Mouse (Mus musculus) cerebellum, postnatal 25 days (tissue): ENCODE results near the gene Ppp2r2c.

Experiments used
- DNase-seq, 2 experiments: peaks; one replicate each; pipeline ENCODE4 v3.0.0; 2021; ENCODE audit warnings: mixed read lengths in 2 of 2

Ppp2r2c gene

DNA sequence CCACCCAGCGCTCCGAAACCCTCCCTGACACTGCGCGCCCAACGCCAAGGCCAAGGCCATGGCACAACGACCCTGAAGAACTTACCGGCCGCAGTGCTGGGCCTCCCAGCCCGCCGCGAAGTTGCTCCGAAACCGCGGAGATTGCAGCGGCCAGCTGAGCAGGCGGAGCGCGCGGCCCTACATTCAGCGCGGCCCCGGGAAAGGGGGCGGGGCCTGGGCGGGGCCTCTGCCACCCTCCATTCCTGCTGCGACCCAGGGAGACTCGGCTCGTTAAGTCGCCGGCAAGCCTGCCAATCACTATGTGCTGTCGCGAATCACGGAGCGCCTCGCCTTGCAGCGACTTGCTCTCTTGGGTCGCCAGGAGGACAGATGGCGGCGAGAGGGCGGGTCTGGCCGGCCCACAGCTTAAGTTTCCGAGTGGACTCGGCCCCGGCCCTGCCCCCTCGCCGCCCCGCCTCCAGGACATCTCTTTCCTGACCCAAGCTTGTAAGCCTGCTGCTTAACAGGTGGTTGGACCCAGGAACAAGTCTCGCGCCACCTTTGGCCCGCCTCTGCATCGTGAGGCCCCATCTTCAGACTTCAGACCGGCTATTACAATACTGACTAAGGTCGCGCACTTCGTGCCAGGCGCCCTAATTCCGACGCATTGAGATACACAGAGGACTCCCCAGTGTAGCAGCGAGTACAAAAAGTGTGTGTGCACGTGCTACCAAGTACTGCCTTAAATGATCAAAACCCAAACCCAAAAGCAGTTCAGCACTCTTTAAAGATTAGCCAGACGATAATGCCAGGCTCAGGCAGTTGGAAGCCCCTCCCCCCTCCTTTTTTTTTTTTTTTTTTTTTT lies 120.7 kb downstream of the Ppp2r2c start, which contains the start of gene Wfs1:
Wfs1 (minus strand) TSS at position 425 of the 844 bp plus-strand sequence.
- peak; percentile 94 to 97 for DNase-seq

DNA sequence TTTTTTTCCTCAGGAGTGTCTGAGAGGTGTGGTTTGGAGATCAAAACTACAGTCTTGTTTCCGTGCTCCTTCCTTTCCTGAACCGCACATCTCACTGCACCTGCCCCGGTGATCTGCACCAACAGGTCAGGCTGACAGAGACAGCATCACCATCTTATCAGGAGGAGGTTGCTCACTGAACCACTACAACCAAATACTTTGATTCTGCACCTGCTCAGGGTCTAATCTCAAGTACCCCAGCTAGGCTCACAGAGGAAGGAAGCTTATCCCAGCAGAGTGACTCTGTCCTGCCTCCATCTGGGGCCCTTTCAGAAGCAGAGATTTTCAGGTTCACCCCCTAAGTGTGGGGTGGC lies 121.3 kb downstream of the Ppp2r2c start:
- no peak for DNase-seq

GRCm38 (mm10) chr5:36990196-36990595 lies 121.9 kb downstream of the Ppp2r2c start:
- no peak for DNase-seq

GRCm38 (mm10) chr5:36990631-36991350 lies 122.5 kb downstream of the Ppp2r2c start:
- DNase-seq: no peak

GRCm38 (mm10) chr5:36996410-36996809 lies 128.1 kb downstream of the Ppp2r2c start:
- no peak for DNase-seq

GRCm38 (mm10) chr5:36997996-36998395 lies 129.7 kb downstream of the Ppp2r2c start:
- no peak for DNase-seq

- DNase-seq: no peak
These were observed 132.7 kb downstream of the Ppp2r2c start for GRCm38 (mm10) chr5:37001002-37001401.

DNA sequence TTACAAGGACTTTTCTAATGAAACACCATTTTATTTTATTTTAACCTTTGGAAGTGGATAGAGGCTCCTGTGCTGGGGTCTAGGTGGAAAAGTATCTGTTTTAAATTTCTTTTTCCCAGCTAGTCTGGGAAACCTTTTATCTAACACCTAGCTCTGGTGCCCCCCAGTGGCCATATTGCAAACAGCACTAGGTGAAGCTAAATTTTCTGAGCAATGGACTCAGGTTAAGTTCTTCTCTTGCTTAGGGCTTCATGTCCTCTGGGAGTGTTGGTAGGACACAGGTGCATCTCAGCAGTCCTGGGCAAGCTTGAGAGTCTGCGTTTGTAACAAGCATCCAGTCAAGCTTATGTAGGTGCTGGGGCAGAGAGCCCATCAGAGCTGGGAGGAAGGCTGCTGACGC lies 133.7 kb downstream of the Ppp2r2c start:
- peak; percentile 84 to 90 for DNase-seq
